Mouse (Mus musculus) frontal cortex, postnatal 25 days (tissue): ENCODE data around the gene Hhat.

ENCODE experiments used
- DNase-seq, 2 experiments: peaks; one replicate each; pipeline ENCODE4 v3.0.0; 2022; ENCODE audit warnings: low spot score in 2 of 2

The Hhat gene

DNA sequence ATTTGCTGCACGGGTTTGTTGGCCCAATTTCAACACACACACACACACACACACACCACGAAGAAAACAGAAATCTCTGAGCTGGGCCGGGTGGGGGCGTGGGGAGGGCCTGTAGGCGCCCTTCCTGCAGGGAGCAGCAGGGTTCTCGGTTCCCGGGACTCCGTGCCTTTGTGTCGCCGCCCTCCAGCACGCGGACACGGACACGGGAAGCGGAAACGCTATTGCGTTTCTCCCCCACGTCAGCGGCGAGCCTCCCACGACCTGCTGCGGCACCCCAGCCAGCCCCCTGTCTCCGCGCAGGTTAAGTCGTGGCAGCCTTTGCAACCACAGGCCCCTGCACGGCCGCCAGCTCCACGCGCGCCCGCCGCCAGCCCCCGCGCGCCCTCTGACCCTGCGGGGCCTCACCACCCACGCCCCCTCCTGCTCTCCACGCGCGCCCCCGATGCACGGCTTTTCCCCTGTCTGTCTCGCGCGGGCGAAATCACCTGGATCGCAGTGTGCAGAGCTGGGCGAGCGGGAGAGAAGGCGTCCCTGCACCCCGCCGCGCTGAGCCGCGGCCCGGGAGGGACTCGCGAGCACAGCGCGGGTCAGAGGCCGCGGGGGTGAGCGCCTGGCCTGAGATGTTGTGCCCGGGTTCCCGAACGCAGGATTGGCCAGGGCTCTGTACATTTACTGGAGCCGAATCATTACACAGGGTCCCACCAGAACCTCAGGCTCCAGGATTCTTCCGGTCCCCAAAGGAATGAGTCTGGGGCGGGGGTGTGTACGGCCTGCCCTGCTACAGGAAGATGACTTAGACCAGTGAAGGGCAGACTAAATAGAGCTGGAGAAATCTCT is at the start of gene Hhat:
TSS of gene Hhat (minus strand) at position 729 of the 837 bp plus-strand sequence.
- DNase-seq = peak; percentile 33 to 39

GRCm38 (mm10) chr1:192818334-192818733 is 47.3 kb upstream of the Hhat start:
- DNase-seq = no peak

DNA sequence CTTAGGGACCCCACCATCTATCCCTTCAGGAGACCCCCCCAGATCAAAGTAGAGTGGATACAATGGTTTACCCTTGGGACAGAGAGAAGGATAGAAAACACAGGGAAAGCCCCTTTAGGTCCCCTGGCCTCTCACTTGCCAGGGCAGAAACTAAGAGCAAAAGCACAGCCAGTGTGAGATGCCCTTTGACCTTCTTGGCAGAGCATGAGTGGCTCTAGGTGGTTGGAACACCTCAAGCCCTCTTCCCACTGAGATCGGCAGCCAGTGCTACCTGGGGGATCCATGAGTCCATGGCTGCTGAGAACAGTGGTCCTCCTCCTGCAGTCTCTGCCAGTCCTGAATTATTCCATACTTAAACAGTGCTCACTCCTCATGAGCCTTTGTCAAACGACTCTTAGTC is 44.8 kb upstream of the Hhat start:
- no peak for DNase-seq

GRCm38 (mm10) chr1:192814700-192815099 is 43.7 kb upstream of the Hhat start:
- DNase-seq = no peak

GRCm38 (mm10) chr1:192812758-192813157 is 41.7 kb upstream of the Hhat start:
- no peak for DNase-seq

DNA sequence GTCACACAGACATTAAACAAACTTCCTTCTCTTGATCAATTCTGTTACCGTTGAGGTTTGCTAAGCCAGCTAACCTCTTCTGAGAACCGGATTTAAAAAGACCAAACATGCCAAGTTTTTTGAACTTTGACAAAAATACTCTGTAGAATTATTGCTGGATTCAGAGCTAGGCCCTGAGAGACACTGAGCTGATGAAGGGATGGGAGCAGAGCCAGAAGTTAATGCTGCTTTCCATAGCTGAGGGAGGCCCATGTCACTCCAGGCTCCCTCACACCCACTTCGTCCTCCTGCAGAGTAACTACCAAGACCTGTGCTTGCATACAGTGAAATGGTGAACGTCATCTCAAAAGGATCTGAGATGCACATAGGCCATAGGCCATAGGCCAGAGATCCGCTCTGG is 41.3 kb upstream of the Hhat start:
- DNase-seq = no peak

- DNase-seq = no peak
These were observed 35.4 kb upstream of the Hhat start for GRCm38 (mm10) chr1:192806168-192807157.

DNA sequence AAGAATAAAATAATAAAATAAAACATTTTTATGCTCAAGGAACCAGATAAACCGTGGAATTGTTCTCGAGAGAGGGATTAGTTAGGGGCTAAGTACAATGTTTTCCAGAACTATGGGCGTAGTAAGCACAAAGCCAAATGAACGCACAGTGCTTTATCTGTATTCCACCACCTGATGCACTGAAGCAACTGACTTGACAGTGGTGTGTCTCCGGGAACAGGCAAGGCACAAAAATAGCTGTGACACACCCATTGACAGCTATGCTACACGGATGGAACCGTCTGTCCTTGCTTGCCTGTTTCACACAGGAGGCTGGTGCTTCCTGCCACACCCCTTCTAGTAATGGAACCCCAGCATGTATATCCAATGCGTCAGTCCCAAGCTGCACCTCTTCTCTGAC is 29.3 kb upstream of the Hhat start:
- DNase-seq = no peak

GRCm38 (mm10) chr1:192799165-192799991 is 28.4 kb upstream of the Hhat start:
- DNase-seq = no peak

GRCm38 (mm10) chr1:192798212-192799164 is 27.5 kb upstream of the Hhat start:
- DNase-seq = no peak

DNA sequence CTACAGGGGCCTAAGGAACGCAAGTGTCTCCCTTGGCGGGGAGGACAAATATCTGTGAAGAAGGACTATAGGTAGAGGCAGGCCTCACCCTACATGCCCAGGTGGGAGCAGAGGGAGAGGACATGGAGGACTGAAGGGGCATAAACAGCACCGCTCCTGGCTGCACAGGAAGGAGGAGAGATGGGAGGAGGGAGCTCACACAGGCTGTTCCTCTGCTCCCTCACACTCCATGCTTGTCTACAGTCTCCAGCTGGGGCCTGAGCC is 25.9 kb upstream of the Hhat start:
- no peak for DNase-seq

GRCm38 (mm10) chr1:192796201-192797010 is 25.4 kb upstream of the Hhat start:
- DNase-seq = no peak

DNA sequence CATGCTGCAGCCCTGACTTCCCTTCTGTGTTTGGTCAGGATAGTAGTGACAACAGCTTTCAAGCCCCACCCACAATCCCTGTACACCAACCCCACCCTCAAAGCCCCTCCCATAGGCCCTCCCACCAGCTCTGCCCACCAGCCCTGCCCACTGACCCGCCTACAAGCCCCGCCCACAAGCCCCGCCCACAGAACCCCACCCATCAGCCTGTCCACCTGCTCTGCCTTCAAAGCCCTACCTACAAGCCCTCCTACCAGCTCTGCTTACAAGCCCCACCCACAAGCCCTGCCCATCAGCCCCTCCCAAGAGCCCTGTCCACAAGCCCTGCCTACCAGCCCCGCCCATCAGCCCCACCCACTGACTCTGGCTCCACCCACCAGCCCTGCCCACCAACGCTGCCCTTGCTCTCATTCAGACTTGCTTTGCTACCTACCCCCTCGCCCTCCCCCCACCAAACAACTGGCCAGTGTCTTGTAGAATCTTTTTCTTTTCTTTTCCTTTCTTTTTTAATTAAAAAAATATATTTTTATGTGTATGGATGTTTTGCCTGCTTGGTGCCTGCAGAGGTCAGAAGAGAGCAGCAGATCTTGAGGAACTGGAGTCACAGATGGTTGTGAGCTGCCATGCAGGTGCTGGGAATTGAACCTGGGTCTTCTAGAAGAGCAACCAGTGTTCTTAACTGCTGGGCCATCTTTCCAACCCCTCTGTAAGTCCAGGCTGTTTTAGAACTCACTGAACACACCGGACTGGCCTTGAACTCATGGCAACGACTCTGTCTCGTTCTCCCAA is 24.1 kb upstream of the Hhat start:
- DNase-seq = no peak

DNA sequence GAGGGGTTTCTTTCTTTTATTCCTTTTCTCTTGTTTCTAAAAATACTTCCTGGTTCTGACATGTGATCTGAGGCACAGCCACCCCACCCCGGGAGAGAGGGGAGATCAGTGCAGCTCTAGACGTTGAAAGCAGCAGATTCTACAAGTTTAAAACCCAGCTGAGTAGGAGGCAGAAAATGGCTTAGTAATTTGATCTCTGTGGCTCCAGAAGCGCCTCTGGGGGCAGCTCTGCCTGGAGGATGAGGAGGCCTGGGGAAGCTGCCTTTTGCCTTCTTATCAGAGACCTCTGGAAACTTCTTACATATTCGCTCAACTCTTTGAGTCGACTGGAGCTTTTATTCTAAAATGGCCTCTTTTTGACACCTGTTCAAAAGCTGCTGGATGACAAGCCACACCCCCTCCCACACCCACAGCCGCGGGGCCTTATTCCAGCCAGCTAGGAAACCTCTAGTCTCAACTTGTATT is 20.9 kb upstream of the Hhat start:
- no peak for DNase-seq

- DNase-seq = no peak
These were observed 19.4 kb upstream of the Hhat start for GRCm38 (mm10) chr1:192790442-192790841.

- DNase-seq = no peak
These were observed 18.8 kb upstream of the Hhat start for GRCm38 (mm10) chr1:192789828-192790227.

DNA sequence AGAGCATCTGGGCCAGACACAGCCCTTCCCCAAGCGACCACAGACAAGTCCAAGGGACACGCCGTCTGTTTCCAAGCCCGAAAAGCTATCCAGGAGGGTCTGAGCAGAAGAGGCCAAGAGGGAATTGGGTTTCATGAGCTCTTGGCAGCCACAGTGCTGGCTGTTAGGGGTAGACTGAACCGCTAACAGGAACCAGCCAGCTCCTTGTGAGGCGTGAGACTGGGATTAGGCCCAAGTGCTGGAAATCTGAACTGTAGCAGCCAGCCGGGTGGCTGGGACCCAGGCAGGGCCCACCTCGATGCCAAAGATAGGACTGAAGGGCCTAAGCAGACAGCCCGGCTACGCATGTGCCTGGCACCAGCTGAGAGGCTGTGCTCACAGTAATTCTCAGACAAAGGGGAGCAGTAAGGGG is 18.1 kb upstream of the Hhat start:
- no peak for DNase-seq

DNA sequence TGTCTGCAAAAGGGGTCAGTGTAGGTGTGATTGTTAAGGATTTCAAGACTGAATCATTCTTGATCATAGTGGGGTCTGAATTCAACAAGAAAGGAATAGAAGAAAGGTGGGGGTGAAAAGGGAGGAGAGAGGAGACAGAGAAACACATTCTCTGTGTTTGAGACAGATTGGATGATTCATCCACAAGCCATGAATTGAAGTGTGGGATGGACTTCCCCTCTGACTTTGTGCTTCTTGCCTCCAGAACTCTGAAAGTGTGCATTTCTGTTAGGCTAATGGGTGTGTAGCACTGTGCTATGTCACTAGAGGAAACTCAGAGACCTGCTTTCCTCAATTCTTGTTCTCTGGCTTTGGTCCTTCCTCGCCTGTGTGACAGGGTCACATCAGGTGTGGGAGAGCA is 15.2 kb upstream of the Hhat start:
- DNase-seq = no peak
